Mouse (Mus musculus) hindbrain, embryonic 11.5 days (tissue): ENCODE data around the gene Cd300lb. TPM values are rescaled to one million over a fixed set of nuclear protein-coding genes. Genes with fewer than 3 reads are reported as not detected.
A peak's percentile ranks its signal among the peaks of the same experiment; 100 is the strongest.

ENCODE experiments used
- ATAC-seq: fragments of 200-750 bp; cut with Nextera tagmentation; 2 replicates; pipeline ENCODE4 v1.8.0; 2017; ENCODE audit warnings: mild to moderate bottlenecking, moderate TSS enrichment, moderate library complexity; ENCODE audit not compliant: low FRiP score
- DNase-seq: peaks from one replicate; pipeline ENCODE4 v3.0.0-alpha.2; 2015; ENCODE audit warnings: low spot score
- H3K27ac ChIP-seq: fragments of 300-500 bp; sonication (generic); 2 replicates; pipeline ENCODE4 v1.5.1; 2014; ENCODE audit warnings: mild to moderate bottlenecking, low read depth, low read length
- H3K27me3 ChIP-seq: fragments of 300-500 bp; sonication (generic); 2 replicates; pipeline ENCODE4 v1.6.1; 2014; ENCODE audit warnings: mild to moderate bottlenecking, low read length, moderate library complexity, mixed read lengths; ENCODE audit not compliant: control insufficient read depth, insufficient read depth
- H3K36me3 ChIP-seq: fragments of 300-500 bp; sonication (generic); 2 replicates; pipeline ENCODE4 v1.6.1; 2014; ENCODE audit warnings: mild to moderate bottlenecking, low read length, moderate library complexity, mixed read lengths; ENCODE audit not compliant: control insufficient read depth, insufficient read depth
- H3K4me1 ChIP-seq: fragments of 300-500 bp; sonication (generic); replicated peaks from 2 replicates; pipeline ENCODE4 v1.6.1; 2014; ENCODE audit warnings: low read length, mixed read lengths; ENCODE audit not compliant: control insufficient read depth, insufficient read depth
- H3K4me2 ChIP-seq: fragments of 300-500 bp; sonication (generic); replicated peaks from 2 replicates; pipeline ENCODE4 v1.6.1; 2014; ENCODE audit warnings: mild to moderate bottlenecking, low read depth, low read length
- H3K4me3 ChIP-seq: fragments of 300-500 bp; sonication (generic); 2 replicates; pipeline ENCODE4 v1.5.1; 2014; ENCODE audit warnings: low read depth, low read length
- H3K9ac ChIP-seq: fragments of 300-500 bp; sonication (generic); 2 replicates; pipeline ENCODE4 v1.6.1; 2014; ENCODE audit warnings: low read depth, low read length
- H3K9me3 ChIP-seq: fragments of 300-500 bp; sonication (generic); 2 replicates; pipeline ENCODE4 v1.6.1; 2016; ENCODE audit warnings: low read length; ENCODE audit not compliant: control insufficient read depth
- WGBS: fragments of 180-500 bp; shearing (Covaris S2); extraction: QIAGEN DNeasy Blood & Tissue Kit; methylation state at CpG from one replicate; pipeline ENCODE4 v1.1.7; 2014; 5-methylcytosine and 5-hydroxymethylcytosine counted together
- polyA plus RNA-seq: library from polyadenylated mRNA; unstranded; fragments of >200 nt; fragmentation: Nextera tagmentation; extraction: Ambion mirVana; gene quantifications from 2 replicates; pipeline ENCODE4 v1.2.1, GENCODE M21; 2014

The Cd300lb gene
- polyA plus RNA-seq, 1 experiment from 2014 or later: 0.22 TPM

- no peaks in the 10 kb centered on the region for H3K27me3 ChIP-seq
- 64% methylated on average over 3 of the region's 3 CpGs for WGBS
- H3K9ac ChIP-seq: no peak overlapping the region
- no peak overlapping the region for H3K4me2 ChIP-seq
- peaks cover 13% of the 10 kb centered on the region for H3K4me1 ChIP-seq
- ATAC-seq (no peak), DNase-seq (peak; percentile 40)
- no peaks in the 10 kb centered on the region for H3K36me3 ChIP-seq
- no peak overlapping the region for H3K27ac ChIP-seq
- H3K9me3 ChIP-seq: no peaks in the 10 kb centered on the region
- H3K4me3 ChIP-seq: no peak overlapping the region
Observed at GRCm38 (mm10) chr11:114877145-114877544, 57.0 kb downstream of the Cd300lb start.

GRCm38 (mm10) chr11:114876621-114877020 is 57.6 kb downstream of the Cd300lb start:
- H3K4me1 ChIP-seq: peaks cover 13% of the 10 kb centered on the region
- H3K9me3 ChIP-seq: no peaks in the 10 kb centered on the region
- DNase-seq: peak; percentile 5
- no peak overlapping the region for H3K4me3 ChIP-seq
- 49% methylated on average over 2 of the region's 2 CpGs for WGBS
- H3K9ac ChIP-seq: no peak overlapping the region
- no peaks in the 10 kb centered on the region for H3K36me3 ChIP-seq
- no peak overlapping the region for H3K27ac ChIP-seq
- ATAC-seq: no peak
- no peak overlapping the region for H3K4me2 ChIP-seq
- H3K27me3 ChIP-seq: no peaks in the 10 kb centered on the region

GRCm38 (mm10) chr11:114876176-114876575 is 58.0 kb downstream of the Cd300lb start:
- DNase-seq (no peak), ATAC-seq (no peak)
- Histone ChIP-seq H3K4me1 (peaks cover 13% of the 10 kb centered on the region), H3K36me3 (no peaks in the 10 kb centered on the region), H3K9me3 (no peaks in the 10 kb centered on the region), H3K9ac (no peak overlapping the region), H3K27ac (no peak overlapping the region), H3K4me2 (no peak overlapping the region), H3K4me3 (no peak overlapping the region), H3K27me3 (no peaks in the 10 kb centered on the region)
- WGBS: 40% methylated on average over 7 of the region's 7 CpGs

- Histone ChIP-seq H3K9me3 (no peaks in the 10 kb centered on the region), H3K4me1 (peaks cover 13% of the 10 kb centered on the region), H3K9ac (no peak overlapping the region), H3K4me3 (no peak overlapping the region), H3K4me2 (no peak overlapping the region), H3K27me3 (no peaks in the 10 kb centered on the region), H3K27ac (no peak overlapping the region), H3K36me3 (no peaks in the 10 kb centered on the region)
- peak; percentile 34 for DNase-seq
- 11% methylated on average over 9 of the region's 9 CpGs for WGBS
- ATAC-seq: no peak
Observed at GRCm38 (mm10) chr11:114875301-114875801, 58.8 kb downstream of the Cd300lb start.

- no peak for ATAC-seq
- Histone ChIP-seq H3K27ac (no peak overlapping the region), H3K4me3 (no peak overlapping the region), H3K27me3 (no peaks in the 10 kb centered on the region), H3K4me1 (peaks cover 13% of the 10 kb centered on the region), H3K36me3 (no peaks in the 10 kb centered on the region), H3K9me3 (no peaks in the 10 kb centered on the region), H3K9ac (no peak overlapping the region), H3K4me2 (no peak overlapping the region)
- WGBS: 49% methylated on average over 9 of the region's 9 CpGs
- DNase-seq: peak; percentile 6
Observed at GRCm38 (mm10) chr11:114874226-114875145, 59.7 kb downstream of the Cd300lb start.

GRCm38 (mm10) chr11:114873022-114873817 is 61.0 kb downstream of the Cd300lb start:
- Histone ChIP-seq H3K9ac (no peak overlapping the region), H3K36me3 (no peaks in the 10 kb centered on the region), H3K27ac (peak overlapping the region; percentile 58; the same call in 1 of the 2 replicates), H3K4me2 (no peak overlapping the region), H3K4me1 (peaks cover 13% of the 10 kb centered on the region), H3K9me3 (no peaks in the 10 kb centered on the region), H3K27me3 (no peaks in the 10 kb centered on the region), H3K4me3 (no peak overlapping the region)
- ATAC-seq (peak; percentile 53; the same call in 1 of the 2 replicates), DNase-seq (peak; percentile 50)
- WGBS: 15% methylated on average over 6 of the region's 6 CpGs

Other genes starting within 250 kb of the Cd300lb start
- 4.6 and 4.8 TPM in 2 replicates for gene Dnaic2, start 207.0 kb downstream of the Cd300lb start, polyA plus RNA-seq
- gene Kif19a, start 169.0 kb downstream of the Cd300lb start, polyA plus RNA-seq: 1.8 and 1.9 TPM in 2 replicates
- 39.2 and 46.2 TPM in 2 replicates for gene Btbd17, start 138.4 kb downstream of the Cd300lb start, polyA plus RNA-seq
- gene Gpr142, start 135.5 kb downstream of the Cd300lb start, polyA plus RNA-seq: 0.20 and 0.45 TPM in 2 replicates
- gene Gprc5c, start 83.2 kb downstream of the Cd300lb start, polyA plus RNA-seq: 17.7 and 18.3 TPM in 2 replicates
- gene Cd300a, start 44.3 kb downstream of the Cd300lb start, polyA plus RNA-seq: 0.92 and 1.0 TPM in 2 replicates
- not detected in 2 replicates for gene Cd300c, start 34.8 kb upstream of the Cd300lb start, polyA plus RNA-seq
- gene Cd300ld, start 55.5 kb upstream of the Cd300lb start, polyA plus RNA-seq: 0.13 and 0.25 TPM in 2 replicates
- gene Cd300c2, start 67.5 kb upstream of the Cd300lb start, polyA plus RNA-seq: 1.1 and 1.2 TPM in 2 replicates
- gene Cd300ld2, start 81.8 kb upstream of the Cd300lb start, polyA plus RNA-seq: not detected in 2 replicates
- not detected in 2 replicates for gene Cd300ld4, start 92.6 kb upstream of the Cd300lb start, polyA plus RNA-seq
- not detected in 2 replicates for gene Cd300ld5, start 103.4 kb upstream of the Cd300lb start, polyA plus RNA-seq
- gene Cd300ld3, start 114.0 kb upstream of the Cd300lb start, polyA plus RNA-seq: not detected in 2 replicates
- not detected in 2 replicates for gene Cd300e, start 127.8 kb upstream of the Cd300lb start, polyA plus RNA-seq
- 0.42 and 0.85 TPM in 2 replicates for gene Rab37, start 157.0 kb upstream of the Cd300lb start, polyA plus RNA-seq
- gene Cd300lf, start 199.6 kb upstream of the Cd300lb start, polyA plus RNA-seq: 0.22 TPM in 1 of 2 replicates, not detected in the other
- 29.5 and 33.7 TPM in 2 replicates for gene Slc9a3r1, start 229.0 kb upstream of the Cd300lb start, polyA plus RNA-seq